Mouse (Mus musculus) embryonic fibroblast, embryonic 13.5 days (primary cell): ENCODE data around the gene Hsp90aa1.
A peak's percentile ranks its signal among the peaks of the same experiment; 100 is the strongest.

ENCODE experiments used
- CTCF ChIP-seq: IDR thresholded peaks from 2 replicates; pipeline ENCODE4 v1.5.1; 2011; ENCODE audit warnings: mild to moderate bottlenecking, control low read depth, low read length, moderate library complexity, borderline replicate concordance; ENCODE audit not compliant: insufficient read depth
- POLR2A ChIP-seq: IDR thresholded peaks from 2 replicates; pipeline ENCODE4 v1.6.1; 2011; ENCODE audit warnings: low read depth, mild to moderate bottlenecking, control low read depth, low read length, moderate library complexity

GRCm38 (mm10) chr12:110706337-110707231, 4.1 kb upstream of the Hsp90aa1 start:
- TF ChIP-seq CTCF, result no peak
- 0 out of 2 replicates have a peak, but pooled peaks have one; percentile 18 for TF ChIP-seq POLR2A
